Mouse (Mus musculus) liver, embryonic 14.5 days (tissue): ENCODE measurements around the gene Ndufab1.

Experiments
- CTCF ChIP-seq: IDR thresholded peaks from 2 replicates; pipeline ENCODE4 v1.5.1; 2016; ENCODE audit warnings: antibody characterized with exemption, low read depth, control low read depth
- EP300 ChIP-seq: IDR thresholded peaks from 2 replicates; pipeline ENCODE4 v1.6.1; 2016; ENCODE audit warnings: antibody characterized with exemption, low read depth

- TF ChIP-seq EP300 (no peak), CTCF (no peak)
These were observed 50.9 kb downstream of the Ndufab1 start for GRCm38 (mm10) chr7:122050834-122051233.
